Mouse (Mus musculus): ENCODE data around the gene Trp53.
"Not testable (repeated sequence)": the region's sequence is repeated elsewhere in the genome, so short reads cannot be mapped to it uniquely, and the experiment has no call there.

The Trp53 gene

GRCm38 (mm10) chr11:69624339-69624738 is 44.2 kb downstream of the Trp53 start:
- DNase-seq (ENCODE audit: low read depth, low spot score), result not testable (repeated sequence)

GRCm38 (mm10) chr11:69628286-69628685 is 48.1 kb downstream of the Trp53 start:
- peak; percentile 87 for DNase-seq (ENCODE audit: low read depth, low spot score)

GRCm38 (mm10) chr11:69629802-69630201 is 49.6 kb downstream of the Trp53 start:
- peak; percentile 81 for DNase-seq (ENCODE audit: low read depth, low spot score)

- DNase-seq (ENCODE audit: low read depth, low spot score), result peak; percentile 99
Observed at GRCm38 (mm10) chr11:69632284-69633089, 52.3 kb downstream of the Trp53 start, which contains the start of gene Fxr2. Fxr2 (plus strand) TSS chr11:69632990.

GRCm38 (mm10) chr11:69633128-69633866 is 53.1 kb downstream of the Trp53 start:
- DNase-seq (ENCODE audit: low read depth, low spot score), result no peak

- no peak for DNase-seq (ENCODE audit: low read depth, low spot score)
Observed at GRCm38 (mm10) chr11:69635471-69635870, 55.3 kb downstream of the Trp53 start.

Data from CD4-positive, CD25-positive, alpha-beta regulatory T cell, adult 2 months (primary cell).